Mouse (Mus musculus) hindbrain, postnatal 0 days (tissue): ENCODE results near the gene Clgn. TPM values are rescaled to one million over a fixed set of nuclear protein-coding genes. Genes with fewer than 3 reads are reported as not detected.
"Not testable (repeated sequence)": the region's sequence is repeated elsewhere in the genome, so short reads cannot be mapped to it uniquely, and the experiment has no call there.

ENCODE experiments used
- ATAC-seq: fragments of 200-750 bp; cut with Nextera tagmentation; 2 replicates; pipeline ENCODE4 v1.8.0; 2017; ENCODE audit warnings: mild to moderate bottlenecking, moderate TSS enrichment, moderate library complexity
- DNase-seq: peaks from one replicate; pipeline ENCODE4 v3.0.0-alpha.2; 2015; ENCODE audit warnings: low spot score
- H3K27ac ChIP-seq: fragments of 300-500 bp; sonication (generic); 2 replicates; pipeline ENCODE4 v1.5.1; 2014; ENCODE audit warnings: mild to moderate bottlenecking
- H3K27me3 ChIP-seq: fragments of 300-500 bp; sonication (generic); 2 replicates; pipeline ENCODE4 v1.6.1; 2014; ENCODE audit warnings: low read length, mixed read lengths; ENCODE audit not compliant: insufficient read depth
- H3K36me3 ChIP-seq: fragments of 300-500 bp; sonication (generic); 2 replicates; pipeline ENCODE4 v1.6.1; 2014; ENCODE audit warnings: low read length, mixed read lengths; ENCODE audit not compliant: insufficient read depth
- H3K4me1 ChIP-seq: fragments of 300-500 bp; sonication (generic); 2 replicates; pipeline ENCODE4 v1.6.1; 2014; ENCODE audit warnings: antibody characterized with exemption, low read length, mixed read lengths; ENCODE audit not compliant: insufficient read depth
- H3K4me2 ChIP-seq: fragments of 300-500 bp; sonication (generic); 2 replicates; pipeline ENCODE4 v1.6.1; 2014; ENCODE audit warnings: low read depth, mild to moderate bottlenecking, low read length, moderate library complexity, mixed read lengths
- H3K4me3 ChIP-seq: fragments of 300-500 bp; sonication (generic); 2 replicates; pipeline ENCODE4 v1.5.1; 2014; ENCODE audit warnings: low read length
- H3K9ac ChIP-seq: fragments of 300-500 bp; sonication (generic); replicated peaks from 2 replicates; pipeline ENCODE4 v1.6.1; 2014; ENCODE audit warnings: mild to moderate bottlenecking, low read length, moderate library complexity, mixed read lengths
- H3K9me3 ChIP-seq: fragments of 300-500 bp; sonication (generic); 2 replicates; pipeline ENCODE4 v1.6.1; 2016; ENCODE audit warnings: low read length, mixed read lengths
- CTCF ChIP-seq: IDR thresholded peaks from 2 replicates; pipeline ENCODE4 v1.5.1; 2016; ENCODE audit warnings: antibody characterized with exemption, control low read depth, low read depth
- WGBS: fragments of 180-500 bp; shearing (Covaris S2); extraction: QIAGEN DNeasy Blood & Tissue Kit; methylation state at CpG from one replicate; pipeline ENCODE4 v1.1.7; 2014; 5-methylcytosine and 5-hydroxymethylcytosine counted together
- polyA plus RNA-seq: library from polyadenylated mRNA; unstranded; fragments of >200 nt; fragmentation: Nextera tagmentation; extraction: Ambion mirVana; gene quantifications from 2 replicates; pipeline ENCODE4 v1.2.1, GENCODE M21; 2015
- total RNA-seq: library from RNA; depleted of rRNA; stranded (reverse); fragments of >200 nt; gene quantifications from 2 replicates; pipeline ENCODE4 v1.2.3, GENCODE M21; 2014

The Clgn gene
- total and polyA plus RNA-seq, 2 experiments from 2014 or later = 5.5 to 13.3 TPM

GRCm38 (mm10) chr8:83421354-83421753 is 31.7 kb downstream of the Clgn start:
- Histone ChIP-seq H3K27me3 (no peaks in the 10 kb centered on the region), H3K4me2 (no peak overlapping the region), H3K4me3 (no peak overlapping the region), H3K9me3 (no peaks in the 10 kb centered on the region), H3K27ac (no peak overlapping the region), H3K36me3 (no peaks in the 10 kb centered on the region), H3K9ac (no peak overlapping the region), H3K4me1 (no peaks in the 10 kb centered on the region)
- DNase-seq = no peak
- ATAC-seq = no peak
- 100% methylated on average over 1 of the region's 1 CpGs for WGBS
- no peak for TF ChIP-seq CTCF

- Histone ChIP-seq H3K4me2 (no peak overlapping the region), H3K9me3 (no peaks in the 10 kb centered on the region), H3K27me3 (no peaks in the 10 kb centered on the region), H3K4me1 (no peaks in the 10 kb centered on the region), H3K27ac (no peak overlapping the region), H3K4me3 (no peak overlapping the region), H3K36me3 (peaks cover 5% of the 10 kb centered on the region; the same call in 1 of the 2 replicates), H3K9ac (no peak overlapping the region)
- no peak for TF ChIP-seq CTCF
- 63% methylated on average over 13 of the region's 13 CpGs for WGBS
- ATAC-seq (no peak), DNase-seq (no peak)
Measured at GRCm38 (mm10) chr8:83423032-83423825, 33.6 kb downstream of the Clgn start.

GRCm38 (mm10) chr8:83425202-83425601 is 35.5 kb downstream of the Clgn start:
- Histone ChIP-seq H3K4me3 (no peak overlapping the region), H3K36me3 (peaks cover 5% of the 10 kb centered on the region; the same call in 1 of the 2 replicates), H3K4me1 (no peaks in the 10 kb centered on the region), H3K27me3 (no peaks in the 10 kb centered on the region), H3K27ac (no peak overlapping the region), H3K9me3 (no peaks in the 10 kb centered on the region), H3K9ac (no peak overlapping the region), H3K4me2 (no peak overlapping the region)
- DNase-seq (no peak), ATAC-seq (no peak)
- no peak for TF ChIP-seq CTCF
- WGBS = 91% methylated on average over 6 of the region's 6 CpGs

GRCm38 (mm10) chr8:83426104-83426759 is 36.6 kb downstream of the Clgn start:
- no peak overlapping the region for H3K27ac ChIP-seq
- H3K27me3 ChIP-seq = no peaks in the 10 kb centered on the region
- 72% methylated on average over 11 of the region's 11 CpGs for WGBS
- no peak overlapping the region for H3K4me2 ChIP-seq
- ATAC-seq (no peak), DNase-seq (no peak)
- H3K4me1 ChIP-seq = no peaks in the 10 kb centered on the region
- no peak for TF ChIP-seq CTCF
- peaks cover 5% of the 10 kb centered on the region; the same call in 1 of the 2 replicates for H3K36me3 ChIP-seq
- H3K9ac ChIP-seq = no peak overlapping the region
- H3K4me3 ChIP-seq = no peak overlapping the region
- H3K9me3 ChIP-seq = no peaks in the 10 kb centered on the region

- Histone ChIP-seq H3K36me3 (peaks cover 5% of the 10 kb centered on the region; the same call in 1 of the 2 replicates), H3K9me3 (no peaks in the 10 kb centered on the region), H3K4me3 (no peak overlapping the region), H3K4me2 (no peak overlapping the region), H3K27me3 (no peaks in the 10 kb centered on the region), H3K9ac (no peak overlapping the region), H3K27ac (no peak overlapping the region), H3K4me1 (no peaks in the 10 kb centered on the region)
- DNase-seq (no peak), ATAC-seq (no peak)
- WGBS = 82% methylated on average over 7 of the region's 7 CpGs
- TF ChIP-seq CTCF = no peak
Measured at GRCm38 (mm10) chr8:83426949-83427348, 37.3 kb downstream of the Clgn start.

GRCm38 (mm10) chr8:83428621-83429020 is 39.0 kb downstream of the Clgn start:
- H3K9me3 ChIP-seq = not testable (repeated sequence)
- WGBS = 89% methylated on average over 3 of the region's 3 CpGs

More at GRCm38 (mm10) chr8:83428621-83429020, 39.0 kb downstream of the Clgn start:
- H3K4me2 ChIP-seq, H3K4me1 ChIP-seq, ATAC-seq, H3K27me3 ChIP-seq, H3K36me3 ChIP-seq, H3K9ac ChIP-seq, H3K27ac ChIP-seq, H3K4me3 ChIP-seq, DNase-seq: not testable (repeated sequence)
